Mouse (Mus musculus): ENCODE results near the gene Cdc42ep5. TPM values are rescaled to one million over a fixed set of nuclear protein-coding genes. Genes with fewer than 3 reads are reported as not detected.

Cdc42ep5 gene
- polyA plus RNA-seq (2012; rRNA removed): 218 and 343 TPM in 2 replicates

DNA sequence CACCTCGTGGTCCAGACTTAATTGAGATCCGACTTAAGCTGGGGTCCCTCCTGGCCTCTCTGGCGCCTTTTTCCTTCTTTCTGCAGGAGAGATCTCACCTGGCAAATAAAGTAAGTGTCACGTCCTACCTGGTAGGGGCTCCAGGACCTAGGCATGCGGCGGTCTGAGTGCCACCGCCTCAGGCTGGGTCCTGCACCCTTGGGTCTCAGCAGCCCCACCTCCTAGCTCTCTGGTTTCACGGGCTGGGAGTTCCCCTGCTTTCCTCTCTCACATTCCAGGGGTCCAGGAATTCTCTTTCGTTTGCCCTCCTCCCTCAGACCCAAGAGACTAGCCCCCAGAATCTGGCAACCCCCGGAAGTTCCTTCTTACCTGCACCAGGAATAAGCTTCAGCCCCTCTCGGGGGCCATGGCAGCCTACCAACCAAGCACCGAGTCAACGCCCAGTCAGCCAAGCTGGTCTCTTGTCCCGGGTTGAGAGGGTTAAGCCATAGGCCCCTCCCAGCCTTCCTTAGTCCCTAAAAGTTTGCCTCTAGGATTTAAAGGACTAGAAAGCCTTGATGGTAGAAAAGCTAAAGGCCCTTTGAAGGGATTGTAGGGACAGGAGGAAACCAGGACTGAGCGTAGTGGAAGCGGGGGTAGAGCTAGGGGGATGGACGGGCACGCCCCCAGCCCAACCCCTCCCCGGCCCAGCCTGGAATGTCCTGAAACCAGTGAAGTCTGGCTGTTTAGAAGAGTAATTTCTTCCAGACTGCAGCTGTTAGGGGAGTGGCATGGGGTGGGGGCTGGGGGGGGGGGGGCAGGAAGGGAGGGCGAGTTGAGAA lies at the start of gene Cdc42ep5:
Gene Cdc42ep5, minus strand, starts transcription at position 771 of the 821 bp plus-strand sequence.

GRCm38 (mm10) chr7:4150059-4150541 lies 14.6 kb downstream of the Cdc42ep5 start, which contains the start of gene Leng9:
Leng9 (minus strand) TSS chr7:4150374.

GRCm38 (mm10) chr7:4136771-4137531 lies 27.7 kb downstream of the Cdc42ep5 start, which contains the start of gene Leng8:
Leng8 (plus strand) TSS chr7:4137039.

GRCm38 (mm10) chr7:4119344-4119902 lies 45.2 kb downstream of the Cdc42ep5 start, which contains the start of gene Ttyh1:
Ttyh1 (plus strand) TSS chr7:4119408.

Other genes starting within 250 kb of the Cdc42ep5 start
- 0.73 and 1.1 TPM in 2 replicates for gene Lilra6, start 249.4 kb downstream of the Cdc42ep5 start, polyA plus RNA-seq (2012; rRNA removed)
- 0.63 and 1.0 TPM in 2 replicates for gene Lair1, start 101.7 kb downstream of the Cdc42ep5 start, polyA plus RNA-seq (2012; rRNA removed)
- gene Ttyh1, start 45.5 kb downstream of the Cdc42ep5 start, polyA plus RNA-seq (2012; rRNA removed): 15.0 and 19.9 TPM in 2 replicates
- 169 and 258 TPM in 2 replicates for gene Leng8, start 27.8 kb downstream of the Cdc42ep5 start, polyA plus RNA-seq (2012; rRNA removed)
- 9.5 and 17.9 TPM in 2 replicates for gene Leng9, start 14.5 kb downstream of the Cdc42ep5 start, polyA plus RNA-seq (2012; rRNA removed)
- 0.05 and 0.17 TPM in 2 replicates for gene Lilra5, start 72.9 kb upstream of the Cdc42ep5 start, polyA plus RNA-seq (2012; rRNA removed)
- 0.08 TPM in 1 of 2 replicates, not detected in the other for gene Ncr1, start 172.9 kb upstream of the Cdc42ep5 start, polyA plus RNA-seq (2012; rRNA removed)
- gene Gp6, start 232.9 kb upstream of the Cdc42ep5 start, polyA plus RNA-seq (2012; rRNA removed): not detected in 2 replicates